7 mouse cellular contexts compared by ENCODE assay signal in the genomic region with DNA sequence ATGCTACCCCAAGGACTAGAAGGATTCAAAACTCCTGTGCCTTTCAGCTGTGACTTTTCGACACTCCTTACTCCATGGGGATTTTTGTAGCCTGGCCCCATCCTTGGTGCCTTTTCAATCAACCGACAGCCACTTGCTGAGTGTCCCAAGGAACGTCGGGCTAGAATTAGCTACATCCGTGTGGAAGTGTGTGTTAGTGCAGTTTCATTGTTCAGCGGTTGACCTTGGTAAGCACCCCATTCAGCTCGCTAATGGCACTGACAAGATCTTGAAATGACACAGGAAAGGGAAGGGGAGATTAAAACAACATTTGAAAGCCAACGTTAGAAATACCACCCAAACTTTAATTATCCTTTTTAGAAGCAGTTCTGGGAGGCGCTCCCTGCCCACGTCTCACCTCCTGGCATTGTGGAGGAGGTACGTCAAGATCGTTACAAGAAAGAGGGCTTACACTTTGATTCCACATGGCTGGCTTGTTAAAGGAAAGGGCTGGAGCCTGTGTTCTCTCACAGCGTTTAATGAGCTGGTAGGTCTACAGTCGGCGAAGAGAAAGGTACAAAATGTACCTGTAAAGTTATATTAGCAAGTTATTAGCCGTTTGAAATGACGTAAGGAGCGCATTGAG.
DNase-seq lines count a peak whose midpoint lies in the region; TF ChIP-seq lines count a peak whose summit lies in the region.

No protein-coding gene starts in this region.

- TF ChIP-seq POLR2A in brain, embryonic 14.5 days (IDR thresholded peaks at IDR 0.05; ENCODE audit: borderline replicate concordance, extremely low read depth, insufficient read depth, insufficient read length, poor library complexity, severe bottlenecking) = no peak

- no peak for TF ChIP-seq CTCF in brain, embryonic 14.5 days (IDR thresholded peaks at IDR 0.05; ENCODE audit: borderline replicate concordance, extremely low read depth, insufficient read depth, insufficient read length)

- intact Hi-C loops in left cerebral cortex, postnatal 14 days (cut with DNase I) = no loop called here

- peak; percentile 4 for DNase-seq in kidney, postnatal 10 days
- no peak for DNase-seq in kidney, adult 11 months
- DNase-seq in R1 (ENCODE audit: low read depth, low spot score) = peak; percentile 22
- peak; percentile 68 for DNase-seq in brain, embryonic 14.5 days (ENCODE audit: low read depth)
- peak; percentile 13 to 24 for DNase-seq in left cerebral cortex, postnatal 14 days (ENCODE audit: low spot score in 2 of 2)
- no peak for DNase-seq in spleen, postnatal 36 days (ENCODE audit: low spot score in 2 of 2)
- no peak for DNase-seq in layer of hippocampus, adult 9-10 months (ENCODE audit: low spot score)

Comparison
In these comparisons a context has a peak if more than half of its experiments do, and no peak if none do; other contexts are left out.
1. DNase-seq: peak in kidney, postnatal 10 days (single experiment), R1 (single experiment), brain, embryonic 14.5 days (single experiment) and left cerebral cortex, postnatal 14 days (2 of 2); none in kidney, adult 11 months (single experiment), spleen, postnatal 36 days (0 of 2) and layer of hippocampus, adult 9-10 months (single experiment).